Comparison of ENCODE assay signal across 10 mouse cellular contexts in genomic region chr9:42130793-42131760, GRCm38 (mm10). TPM values are rescaled to one million over a fixed set of nuclear protein-coding genes. Genes with fewer than 3 reads are reported as not detected.
DNase-seq lines count a peak whose midpoint lies in the region; ATAC-seq and TF ChIP-seq lines count a peak whose summit lies in the region.
"Had no signal": no experiment of that assay in that cellular context is flagged by ENCODE, and none has a peak within 500 bp of the region (broad histone marks: within the 10 kb centered on the region; RNA-seq: fewer than 3 reads in every experiment).

No protein-coding gene starts in this region.

- H3K9me3 ChIP-seq in midbrain, embryonic 11.5 days (ENCODE audit: control insufficient read depth, low read length): no peaks in the 10 kb centered on the region
- no peaks in the 10 kb centered on the region for H3K9me3 ChIP-seq in midbrain, embryonic 10.5 days (replicated peaks)
- no peaks in the 10 kb centered on the region for H3K9me3 ChIP-seq in midbrain, postnatal 0 days (ENCODE audit: low read length)
- H3K9me3 ChIP-seq: embryonic facial prominence, embryonic 10.5 days; liver, embryonic 15.5 days had no signal

- H3K36me3 ChIP-seq in midbrain, embryonic 11.5 days (ENCODE audit: control insufficient read depth, insufficient read depth, low read length): no peaks in the 10 kb centered on the region
- H3K36me3 ChIP-seq in midbrain, embryonic 10.5 days: no peaks in the 10 kb centered on the region
- no peaks in the 10 kb centered on the region for H3K36me3 ChIP-seq in midbrain, postnatal 0 days (ENCODE audit: insufficient read depth, low read length)
- H3K36me3 ChIP-seq: embryonic facial prominence, embryonic 10.5 days; liver, embryonic 15.5 days had no signal

- no peak for ATAC-seq in midbrain, embryonic 11.5 days (ENCODE audit: low FRiP score)
- no peak for ATAC-seq in midbrain, postnatal 0 days (ENCODE audit: low FRiP score)

- peak; percentile 69 for DNase-seq in midbrain, embryonic 11.5 days (ENCODE audit: low spot score, missing footprints)
- no peak for DNase-seq in midbrain, embryonic 10.5 days (ENCODE audit: low spot score)
- peak; percentile 82 for DNase-seq in cerebellum, adult 11 months
- DNase-seq in cerebellum, adult 9-11 months: peak; percentile 91
- peak; percentile 35 for DNase-seq in midbrain, postnatal 0 days (ENCODE audit: low spot score)
- DNase-seq in gastrocnemius, adult 2 months: no peak
- DNase-seq in urinary bladder, adult 18-20 months (ENCODE audit: low spot score in 2 of 2): no peak

- no peak overlapping the region for H3K9ac ChIP-seq in midbrain, embryonic 11.5 days (ENCODE audit: low read length)
- H3K9ac ChIP-seq in midbrain, postnatal 0 days (replicated peaks; ENCODE audit: low read length, poor library complexity, severe bottlenecking): no peak overlapping the region
- H3K9ac ChIP-seq: hindbrain, embryonic 14.5 days; liver, embryonic 15.5 days had no signal

- intact Hi-C loops in gastrocnemius, adult 2 months (cut with DNase I): no loop called here

- no peaks in the 10 kb centered on the region for H3K4me1 ChIP-seq in midbrain, embryonic 11.5 days (ENCODE audit: control insufficient read depth, insufficient read depth, low read length)
- 0 out of 2 replicates have a peak, but pooled peaks cover 3% of the 10 kb centered on the region for H3K4me1 ChIP-seq in midbrain, embryonic 10.5 days
- no peaks in the 10 kb centered on the region for H3K4me1 ChIP-seq in midbrain, postnatal 0 days (ENCODE audit: insufficient read depth, low read length)
- H3K4me1 ChIP-seq: embryonic facial prominence, embryonic 10.5 days; liver, embryonic 15.5 days had no signal

- TF ChIP-seq CTCF in midbrain, postnatal 0 days (IDR thresholded peaks at IDR 0.05): no peak
- no peak for TF ChIP-seq CTCF in gastrocnemius, adult 2 months (IDR thresholded peaks at IDR 0.05)

- no peak overlapping the region for H3K27ac ChIP-seq in midbrain, embryonic 11.5 days (ENCODE audit: low read depth, low read length)
- no peak overlapping the region for H3K27ac ChIP-seq in midbrain, embryonic 10.5 days (replicated peaks)
- no peak overlapping the region for H3K27ac ChIP-seq in midbrain, postnatal 0 days (ENCODE audit: low read depth, low read length)
- H3K27ac ChIP-seq in gastrocnemius, adult 2 months: no peak overlapping the region
- H3K27ac ChIP-seq: embryonic facial prominence, embryonic 10.5 days; hindbrain, embryonic 14.5 days; liver, embryonic 15.5 days had no signal

- WGBS in midbrain, embryonic 11.5 days: 81% methylated on average over 13 of the region's 13 CpGs
- 83% methylated on average over 13 of the region's 13 CpGs for WGBS in midbrain, embryonic 10.5 days
- WGBS in midbrain, postnatal 0 days: 48% methylated on average over 13 of the region's 13 CpGs

- H3K27me3 ChIP-seq in midbrain, embryonic 11.5 days (ENCODE audit: control insufficient read depth, insufficient read depth, low read length): no peaks in the 10 kb centered on the region; the same call in 1 of the 2 replicates
- peaks cover 8% of the 10 kb centered on the region for H3K27me3 ChIP-seq in midbrain, embryonic 10.5 days (ENCODE audit: low read depth, poor library complexity, severe bottlenecking)
- H3K27me3 ChIP-seq in midbrain, postnatal 0 days (ENCODE audit: insufficient read depth, low read length): 0 out of 2 replicates have a peak, but pooled peaks cover 3% of the 10 kb centered on the region

- no peak overlapping the region for H3K4me2 ChIP-seq in midbrain, embryonic 11.5 days
- H3K4me2 ChIP-seq in midbrain, postnatal 0 days (ENCODE audit: low read depth, low read length, poor library complexity, severe bottlenecking): no peak overlapping the region
- H3K4me2 ChIP-seq: hindbrain, embryonic 14.5 days; liver, embryonic 15.5 days had no signal

- no peak overlapping the region for H3K4me3 ChIP-seq in midbrain, embryonic 11.5 days (ENCODE audit: low read depth, low read length)
- H3K4me3 ChIP-seq in midbrain, embryonic 10.5 days: no peak overlapping the region
- H3K4me3 ChIP-seq in midbrain, postnatal 0 days (ENCODE audit: low read depth, low read length): no peak overlapping the region
- no peak overlapping the region for H3K4me3 ChIP-seq in gastrocnemius, adult 2 months
- H3K4me3 ChIP-seq: embryonic facial prominence, embryonic 10.5 days; liver, embryonic 15.5 days had no signal

RNA-seq across cellular contexts. Expression of gene Sorl1, which starts 7.0 kb away (rescaled TPM):
- 3.1 and 3.8 TPM in 2 replicates for polyA plus RNA-seq in midbrain, embryonic 11.5 days (2014; fragmentation: Nextera tagmentation; extraction: Ambion mirVana)
- polyA plus RNA-seq in midbrain, embryonic 10.5 days (2016; fragmentation: Nextera tagmentation; extraction: Ambion mirVana): 2.3 and 3.8 TPM in 2 replicates
- 21.9 and 24.8 TPM in 2 replicates for total RNA-seq in midbrain, postnatal 0 days (2014; rRNA removed)
- polyA plus RNA-seq in midbrain, postnatal 0 days (2015; fragmentation: Nextera tagmentation; extraction: Ambion mirVana): 6.7 and 7.1 TPM in 2 replicates
- 10 to 100 TPM; 38.7 to 43.4 TPM for total RNA-seq in gastrocnemius, adult 2 months (2021)

Comparison
In these comparisons a context has a peak if more than half of its experiments do, and no peak if none do; other contexts are left out.
1. DNase-seq: peak in midbrain, embryonic 11.5 days (single experiment), cerebellum, adult 11 months (single experiment), cerebellum, adult 9-11 months (single experiment) and midbrain, postnatal 0 days (single experiment); none in midbrain, embryonic 10.5 days (single experiment), gastrocnemius, adult 2 months (single experiment) and urinary bladder, adult 18-20 months (0 of 2).